Mouse (Mus musculus): ENCODE results near the gene Anapc16. TPM values are rescaled to one million over a fixed set of nuclear protein-coding genes. Genes with fewer than 3 reads are reported as not detected.

The Anapc16 gene
- polyA plus RNA-seq, 1 experiment from 2014 or later = 84.1 TPM

GRCm38 (mm10) chr10:59952152-59952780, 50.7 kb downstream of the Anapc16 start:
- peaks cover 31% of the 10 kb centered on the region for H3K4me1 ChIP-seq (ENCODE audit: control insufficient read depth, insufficient read depth, low read length)
- peak overlapping the region; percentile 80 for H3K9ac ChIP-seq (ENCODE audit: low read depth, low read length)
- peaks cover 10% of the 10 kb centered on the region for H3K27me3 ChIP-seq (ENCODE audit: control insufficient read depth, insufficient read depth, low read length)
- H3K36me3 ChIP-seq (ENCODE audit: control insufficient read depth, insufficient read depth, low read length) = no peaks in the 10 kb centered on the region
- peak overlapping the region; percentile 81 for H3K27ac ChIP-seq (ENCODE audit: low read depth, low read length)
- under 1% methylated on average over 31 of the region's 31 CpGs for WGBS (ENCODE audit: insufficient replicate concordance)
- peak overlapping the region; percentile 91 for H3K4me3 ChIP-seq (ENCODE audit: low read depth, low read length)
- H3K9me3 ChIP-seq (replicated peaks; ENCODE audit: control insufficient read depth, low read length) = no peaks in the 10 kb centered on the region
- peak overlapping the region; percentile 97 for H3K4me2 ChIP-seq
- ATAC-seq (replicated peaks; ENCODE audit: insufficient number of reproducible peaks, low FRiP score, low TSS enrichment) = peak; percentile 4; the same call in 1 of the 2 replicates

DNA sequence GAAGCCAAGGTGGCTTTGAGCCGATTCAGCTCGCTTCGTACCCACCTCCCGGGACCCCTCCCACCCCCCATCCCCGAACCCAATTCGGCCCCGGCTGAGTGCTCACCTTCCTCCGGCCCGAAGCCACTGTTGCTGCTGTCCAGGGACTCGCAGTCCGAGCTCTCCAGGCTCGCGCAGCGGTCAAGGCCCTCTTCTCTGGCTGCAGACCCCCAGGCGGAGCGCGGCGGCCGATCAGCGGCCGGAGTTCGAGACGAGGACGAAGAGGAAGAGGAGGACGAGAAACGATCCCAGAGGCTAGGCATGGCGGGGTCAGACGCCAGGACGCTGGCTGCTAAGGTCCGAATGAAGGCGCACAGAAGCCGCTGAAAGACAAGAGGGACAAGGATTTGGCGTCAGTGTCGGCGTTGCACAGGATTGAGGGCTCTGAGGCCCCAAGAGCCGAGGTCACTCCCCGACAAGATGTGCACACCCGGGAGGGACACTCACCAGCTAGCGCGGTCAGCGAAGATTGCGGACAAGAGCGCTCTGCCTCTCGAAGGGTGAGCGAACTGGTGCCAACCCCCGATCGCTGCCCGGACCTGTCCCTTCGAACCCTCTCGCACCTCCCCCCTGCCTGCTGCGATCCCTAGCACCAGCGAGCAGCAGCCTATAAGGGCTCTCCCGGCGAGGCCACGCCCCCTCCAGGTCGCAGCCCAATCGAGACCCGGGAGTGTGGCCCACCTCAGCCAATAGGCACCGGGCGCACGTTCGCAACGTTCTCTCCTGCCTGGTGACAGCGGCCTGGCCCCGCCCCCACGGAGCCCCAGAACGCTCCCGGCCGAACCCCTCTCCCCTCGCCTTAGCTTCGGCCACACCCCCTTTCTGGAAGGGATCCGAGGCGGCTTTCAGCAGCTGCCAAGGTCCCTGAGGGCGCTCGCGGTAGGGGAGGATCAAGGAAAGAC, 51.5 kb downstream of the Anapc16 start, which contains the start of gene Ddit4:
Gene Ddit4 (minus strand): TSS at position 624 of the 941 bp plus-strand sequence.
- peak within 1 kb of the TSS; percentile 97 for H3K4me2 ChIP-seq
- no peaks in the 10 kb centered on the region for H3K36me3 ChIP-seq (ENCODE audit: control insufficient read depth, insufficient read depth, low read length)
- peak within 1 kb of the TSS; percentile 91 for H3K4me3 ChIP-seq (ENCODE audit: low read depth, low read length)
- WGBS (ENCODE audit: insufficient replicate concordance) = under 1% methylated on average over 76 of the region's 76 CpGs
- H3K4me1 ChIP-seq (ENCODE audit: control insufficient read depth, insufficient read depth, low read length) = peaks cover 28% of the 10 kb centered on the region
- H3K27ac ChIP-seq (ENCODE audit: low read depth, low read length) = peak within 1 kb of the TSS; percentile 82
- peak; percentile 95 for ATAC-seq (replicated peaks; ENCODE audit: insufficient number of reproducible peaks, low FRiP score, low TSS enrichment)
- H3K9me3 ChIP-seq (replicated peaks; ENCODE audit: control insufficient read depth, low read length) = no peaks in the 10 kb centered on the region
- H3K9ac ChIP-seq (ENCODE audit: low read depth, low read length) = peak within 1 kb of the TSS; percentile 95
- peaks cover 3% of the 10 kb centered on the region for H3K27me3 ChIP-seq (ENCODE audit: control insufficient read depth, insufficient read depth, low read length)

DNA sequence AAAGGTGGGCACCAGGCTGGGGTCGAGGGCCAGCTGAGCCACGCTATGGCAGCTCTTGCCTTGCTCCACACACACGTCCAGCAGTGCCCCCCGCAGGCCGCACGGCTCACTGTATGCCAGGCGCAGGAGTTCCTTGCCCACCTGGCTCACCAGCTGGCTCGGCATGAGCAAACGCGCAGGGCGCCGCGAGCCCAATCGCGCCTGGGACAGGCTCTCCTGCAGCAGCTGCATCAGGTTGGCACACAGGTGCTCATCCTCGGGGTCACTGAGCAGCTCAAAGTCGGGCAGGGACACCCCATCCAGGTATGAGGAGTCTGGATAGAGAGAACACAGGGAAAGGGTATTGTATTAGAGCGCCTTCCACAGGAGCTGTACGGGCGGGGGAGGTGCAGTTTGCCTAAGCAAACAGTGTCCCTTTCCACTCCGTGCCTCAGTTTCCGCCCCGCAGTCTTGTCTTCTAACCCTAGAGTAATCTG, 52.2 kb downstream of the Anapc16 start:
- H3K4me1 ChIP-seq (ENCODE audit: control insufficient read depth, insufficient read depth, low read length) = peaks cover 28% of the 10 kb centered on the region

DNA sequence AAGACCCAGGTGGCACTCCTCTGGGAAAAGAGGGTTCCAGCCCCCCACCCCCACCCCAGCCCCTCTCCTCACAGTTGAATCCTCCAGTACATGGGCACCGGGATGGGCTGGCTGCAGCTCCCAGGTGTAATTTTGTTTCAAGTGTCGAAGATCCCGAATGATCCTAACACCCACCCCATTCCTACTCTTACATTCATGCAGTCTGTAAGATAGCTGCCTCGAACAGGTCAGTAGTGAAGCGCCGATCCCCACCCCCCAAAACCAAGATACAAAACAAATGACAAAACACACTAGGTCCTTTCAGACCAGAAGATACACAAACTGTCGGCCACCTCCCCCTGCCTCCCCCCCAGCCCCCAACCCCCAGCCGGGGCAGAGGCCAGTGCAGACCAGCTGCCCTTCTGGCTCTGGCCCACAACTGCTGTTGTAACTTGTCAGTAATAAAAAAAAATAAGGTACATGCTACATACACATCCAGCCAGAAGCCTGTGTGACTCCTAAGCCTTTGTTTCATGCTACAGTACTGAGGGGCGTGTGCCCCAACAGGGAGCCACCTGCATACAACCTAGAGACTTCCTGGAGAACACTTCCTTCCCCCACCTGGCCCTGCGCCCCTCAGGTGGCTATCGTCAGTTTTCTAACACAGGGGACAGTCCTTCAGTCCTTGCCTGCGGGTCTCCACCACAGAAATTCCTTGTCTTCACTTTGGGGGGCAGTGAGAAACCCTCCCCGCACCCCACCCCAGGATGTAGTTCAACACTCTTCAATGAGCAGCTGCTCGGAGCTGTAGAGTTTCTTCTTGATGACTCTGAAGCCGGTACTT, 52.9 kb downstream of the Anapc16 start:
- Histone ChIP-seq H3K4me1 (ENCODE audit: control insufficient read depth, insufficient read depth, low read length) (peaks cover 28% of the 10 kb centered on the region), H3K9me3 (replicated peaks; ENCODE audit: control insufficient read depth, low read length) (no peaks in the 10 kb centered on the region), H3K4me3 (ENCODE audit: low read depth, low read length) (peak overlapping the region; percentile 91), H3K27me3 (ENCODE audit: control insufficient read depth, insufficient read depth, low read length) (no peaks in the 10 kb centered on the region), H3K36me3 (ENCODE audit: control insufficient read depth, insufficient read depth, low read length) (no peaks in the 10 kb centered on the region), H3K9ac (ENCODE audit: low read depth, low read length) (peak overlapping the region; percentile 95), H3K4me2 (peak overlapping the region; percentile 97), H3K27ac (ENCODE audit: low read depth, low read length) (peak overlapping the region; percentile 12; the same call in 1 of the 2 replicates)
- 36% methylated on average over 15 of the region's 15 CpGs for WGBS (ENCODE audit: insufficient replicate concordance)
- ATAC-seq (replicated peaks; ENCODE audit: insufficient number of reproducible peaks, low FRiP score, low TSS enrichment) = no peak

More for the DNA sequence above, 52.2 kb downstream of the Anapc16 start:
- peak overlapping the region; percentile 82; the same call in 1 of the 2 replicates for H3K27ac ChIP-seq (ENCODE audit: low read depth, low read length)
- 1% methylated on average over 23 of the region's 23 CpGs for WGBS (ENCODE audit: insufficient replicate concordance)
- peak overlapping the region; percentile 97 for H3K4me2 ChIP-seq
- peak overlapping the region; percentile 95 for H3K9ac ChIP-seq (ENCODE audit: low read depth, low read length)
- no peaks in the 10 kb centered on the region for H3K9me3 ChIP-seq (replicated peaks; ENCODE audit: control insufficient read depth, low read length)
- H3K4me3 ChIP-seq (ENCODE audit: low read depth, low read length) = peak overlapping the region; percentile 91
- no peaks in the 10 kb centered on the region for H3K36me3 ChIP-seq (ENCODE audit: control insufficient read depth, insufficient read depth, low read length)
- no peak for ATAC-seq (replicated peaks; ENCODE audit: insufficient number of reproducible peaks, low FRiP score, low TSS enrichment)
- H3K27me3 ChIP-seq (ENCODE audit: control insufficient read depth, insufficient read depth, low read length) = no peaks in the 10 kb centered on the region

DNA sequence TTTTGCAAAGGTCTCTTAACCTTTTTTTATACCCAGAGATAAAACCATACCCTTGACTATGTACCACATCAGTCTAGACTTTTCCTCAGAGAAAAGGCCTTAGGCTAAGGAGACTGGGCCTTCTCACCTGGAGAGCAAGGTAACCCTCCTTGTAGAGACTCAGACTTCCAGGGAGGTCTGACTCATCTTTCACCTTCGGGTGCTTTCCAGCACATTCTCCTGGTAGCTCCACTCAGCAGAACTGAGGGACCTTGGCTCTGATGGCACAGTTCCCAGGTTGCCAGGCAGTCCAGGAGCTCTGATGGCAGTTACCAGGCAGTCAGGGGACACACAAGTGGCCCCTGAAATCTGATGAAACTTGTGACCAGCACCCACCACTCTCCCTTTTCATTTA, 53.7 kb downstream of the Anapc16 start:
- H3K4me1 ChIP-seq (ENCODE audit: control insufficient read depth, insufficient read depth, low read length) = peaks cover 28% of the 10 kb centered on the region
- no peaks in the 10 kb centered on the region for H3K36me3 ChIP-seq (ENCODE audit: control insufficient read depth, insufficient read depth, low read length)
- peak overlapping the region; percentile 97 for H3K4me2 ChIP-seq
- H3K9me3 ChIP-seq (replicated peaks; ENCODE audit: control insufficient read depth, low read length) = no peaks in the 10 kb centered on the region
- no peaks in the 10 kb centered on the region for H3K27me3 ChIP-seq (ENCODE audit: control insufficient read depth, insufficient read depth, low read length)
- ATAC-seq (replicated peaks; ENCODE audit: insufficient number of reproducible peaks, low FRiP score, low TSS enrichment) = no peak
- no peak overlapping the region for H3K4me3 ChIP-seq (ENCODE audit: low read depth, low read length)
- WGBS (ENCODE audit: insufficient replicate concordance) = 78% methylated on average over 1 of the region's 1 CpGs
- H3K27ac ChIP-seq (ENCODE audit: low read depth, low read length) = 0 out of 2 replicates have a peak overlapping the region, but pooled peaks have one; percentile 2
- H3K9ac ChIP-seq (ENCODE audit: low read depth, low read length) = no peak overlapping the region

- H3K9me3 ChIP-seq (replicated peaks; ENCODE audit: control insufficient read depth, low read length) = no peaks in the 10 kb centered on the region
- 35% methylated on average over 6 of the region's 6 CpGs for WGBS (ENCODE audit: insufficient replicate concordance)
- no peak overlapping the region for H3K9ac ChIP-seq (ENCODE audit: low read depth, low read length)
- 0 out of 2 replicates have a peak overlapping the region, but pooled peaks have one; percentile 2 for H3K27ac ChIP-seq (ENCODE audit: low read depth, low read length)
- H3K4me1 ChIP-seq (ENCODE audit: control insufficient read depth, insufficient read depth, low read length) = peaks cover 27% of the 10 kb centered on the region
- ATAC-seq (replicated peaks; ENCODE audit: insufficient number of reproducible peaks, low FRiP score, low TSS enrichment) = no peak
- H3K4me3 ChIP-seq (ENCODE audit: low read depth, low read length) = no peak overlapping the region
- H3K4me2 ChIP-seq = no peak overlapping the region; the same call in 1 of the 2 replicates
- no peaks in the 10 kb centered on the region for H3K27me3 ChIP-seq (ENCODE audit: control insufficient read depth, insufficient read depth, low read length)
- H3K36me3 ChIP-seq (ENCODE audit: control insufficient read depth, insufficient read depth, low read length) = no peaks in the 10 kb centered on the region
Observed at GRCm38 (mm10) chr10:59948363-59949254, 54.3 kb downstream of the Anapc16 start.

DNA sequence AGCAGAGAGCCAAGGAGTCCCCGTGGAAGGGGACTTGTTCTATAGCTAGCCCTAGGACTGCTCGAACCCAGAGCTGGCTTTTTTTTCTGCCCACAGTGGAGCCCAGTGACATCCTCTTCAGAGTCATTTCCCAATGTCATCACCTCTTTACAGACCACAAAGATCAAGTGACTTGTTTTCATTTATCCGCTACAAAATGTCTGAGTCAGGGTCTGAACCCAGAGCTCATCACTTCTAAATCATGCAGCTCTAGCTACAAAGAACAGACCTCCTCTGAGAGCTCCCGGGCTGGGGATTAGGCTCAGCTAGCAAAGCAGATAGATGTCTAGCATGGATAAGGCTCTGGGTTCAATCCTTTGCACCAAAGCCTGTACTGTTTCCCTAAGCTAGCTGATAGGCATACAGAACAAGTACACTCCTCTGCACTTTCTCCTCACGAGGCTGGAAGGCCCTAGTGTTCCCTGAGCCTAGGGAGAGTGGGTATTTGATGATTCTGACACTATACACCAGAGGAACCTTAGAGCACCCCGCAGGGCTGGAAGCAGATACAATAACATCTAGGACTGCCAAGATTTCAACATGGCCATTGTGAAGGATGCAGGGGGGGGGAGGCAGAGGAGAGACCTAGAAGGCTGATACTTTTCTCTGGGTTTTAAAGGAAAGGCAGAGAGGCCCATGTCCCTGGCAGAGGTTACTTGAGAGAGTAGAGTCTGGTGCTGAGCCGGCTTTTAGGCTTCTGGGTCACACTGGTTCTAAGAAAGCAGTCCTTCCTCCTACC, 55.5 kb downstream of the Anapc16 start:
- H3K36me3 ChIP-seq (ENCODE audit: control insufficient read depth, insufficient read depth, low read length) = no peaks in the 10 kb centered on the region
- ATAC-seq (replicated peaks; ENCODE audit: insufficient number of reproducible peaks, low FRiP score, low TSS enrichment) = no peak
- no peaks in the 10 kb centered on the region for H3K27me3 ChIP-seq (ENCODE audit: control insufficient read depth, insufficient read depth, low read length)
- no peak overlapping the region for H3K4me2 ChIP-seq
- H3K9ac ChIP-seq (ENCODE audit: low read depth, low read length) = no peak overlapping the region
- H3K4me1 ChIP-seq (ENCODE audit: control insufficient read depth, insufficient read depth, low read length) = peaks cover 25% of the 10 kb centered on the region
- no peak overlapping the region for H3K27ac ChIP-seq (ENCODE audit: low read depth, low read length)
- no peak overlapping the region for H3K4me3 ChIP-seq (ENCODE audit: low read depth, low read length)
- H3K9me3 ChIP-seq (replicated peaks; ENCODE audit: control insufficient read depth, low read length) = no peaks in the 10 kb centered on the region
- WGBS (ENCODE audit: insufficient replicate concordance) = 55% methylated on average over 7 of the region's 7 CpGs

Data from heart, embryonic 11.5 days (tissue).